Mouse (Mus musculus) thymus, postnatal 36 days (tissue): Measurements from ENCODE around the gene Galnt6.

Source experiments
- DNase-seq, 2 experiments: peaks; one replicate each; pipeline ENCODE4 v3.0.0; 2022; ENCODE audit warnings: mixed read lengths in 2 of 2

Gene Galnt6

DNA sequence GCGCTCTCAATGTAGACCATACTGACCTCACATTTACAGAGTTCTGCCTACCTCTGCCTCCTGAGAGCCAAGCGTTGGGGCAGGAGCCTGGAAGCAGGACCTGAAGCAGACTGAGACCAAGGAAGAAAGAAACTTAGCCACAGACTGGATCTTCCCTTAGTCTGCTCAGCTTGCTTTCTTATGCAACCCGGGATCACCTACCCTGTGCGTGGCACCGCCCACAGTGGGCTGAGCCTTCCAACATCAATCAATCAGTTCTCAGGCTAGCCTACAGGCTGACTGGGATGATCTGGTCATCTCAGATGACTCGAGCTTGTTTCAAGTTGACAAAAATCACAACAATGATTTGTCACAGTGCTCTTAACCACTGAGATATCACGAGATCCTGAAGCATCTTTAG lies 24.9 kb upstream of the Galnt6 start:
- DNase-seq, result no peak

DNA sequence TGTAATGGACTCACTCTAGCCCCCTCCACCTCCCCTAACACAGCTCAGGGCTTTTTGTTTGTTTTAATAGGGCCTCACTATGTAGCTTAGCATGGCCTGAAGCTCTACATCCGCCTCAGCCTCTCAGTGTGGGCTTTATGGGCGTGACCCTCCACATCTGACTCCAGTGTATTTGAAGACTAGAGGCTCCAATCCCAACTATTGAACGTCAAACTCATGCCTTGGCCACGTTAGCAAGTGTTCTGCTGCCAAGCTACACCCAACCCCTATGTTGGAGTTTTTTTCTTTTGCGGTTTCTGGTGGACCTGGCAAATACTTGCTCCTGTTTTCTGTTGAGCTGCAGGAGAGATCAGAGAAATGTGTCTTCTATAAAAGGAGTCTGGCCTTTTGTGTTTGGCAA lies 23.9 kb upstream of the Galnt6 start:
- no peak for DNase-seq

DNA sequence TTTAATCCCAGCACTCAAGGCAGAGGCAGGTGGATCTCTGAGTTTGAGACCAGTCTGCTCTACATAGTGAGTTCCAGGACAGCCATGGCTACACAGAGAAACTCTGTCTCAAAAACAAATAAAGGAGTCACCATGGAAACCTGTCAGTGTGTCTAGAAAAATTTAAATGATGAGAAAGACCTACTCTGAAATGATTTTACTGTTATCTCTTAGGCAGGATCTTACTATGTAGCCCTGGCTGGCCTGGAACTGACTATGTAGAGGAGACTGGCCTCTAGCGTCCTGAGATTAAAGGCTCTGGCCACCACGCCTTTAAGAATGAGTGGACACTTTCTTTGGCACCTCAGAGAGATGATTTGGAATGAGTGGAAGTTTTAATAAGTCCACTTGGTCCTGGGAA lies 23.3 kb upstream of the Galnt6 start:
- DNase-seq, result no peak

DNA sequence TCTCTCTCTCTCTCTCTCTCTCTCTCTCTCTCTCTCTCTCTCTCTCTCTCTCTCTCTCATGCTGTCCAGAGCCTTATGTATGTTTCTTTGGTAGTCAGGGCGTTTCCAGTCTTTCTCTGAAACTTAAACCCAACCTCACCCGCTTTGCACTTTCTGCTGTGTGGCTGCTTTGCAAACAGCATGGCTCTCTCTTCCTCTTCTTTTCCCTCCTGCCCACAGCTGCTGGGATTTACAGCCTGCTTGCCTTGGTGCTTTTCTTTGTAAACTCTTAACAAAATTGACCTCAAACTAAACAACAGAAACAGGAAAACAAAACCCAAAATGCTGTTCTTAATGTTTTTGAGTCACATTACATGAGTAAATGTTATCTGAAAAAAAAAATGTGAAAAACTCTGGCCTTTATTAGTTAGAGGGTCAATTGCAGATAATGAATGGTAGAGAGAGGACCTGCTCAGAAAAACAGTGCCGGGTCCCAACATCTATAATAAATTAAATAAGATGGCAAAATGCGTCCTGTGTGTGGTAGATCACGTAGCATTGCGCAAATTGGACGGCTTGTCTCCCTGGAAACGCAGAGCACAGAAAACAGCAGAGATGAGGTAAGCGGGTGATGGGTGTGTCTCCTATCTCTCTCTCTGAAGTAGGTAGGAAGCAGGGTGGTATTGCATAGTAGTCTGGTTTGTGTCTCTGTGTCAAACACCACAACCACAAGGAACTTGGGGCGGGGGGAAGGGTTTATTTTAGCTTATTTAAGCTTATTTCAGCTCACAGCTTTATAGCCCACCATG lies 20.8 kb upstream of the Galnt6 start:
- peak in 1 of 2 experiments; percentile 18 for DNase-seq

DNA sequence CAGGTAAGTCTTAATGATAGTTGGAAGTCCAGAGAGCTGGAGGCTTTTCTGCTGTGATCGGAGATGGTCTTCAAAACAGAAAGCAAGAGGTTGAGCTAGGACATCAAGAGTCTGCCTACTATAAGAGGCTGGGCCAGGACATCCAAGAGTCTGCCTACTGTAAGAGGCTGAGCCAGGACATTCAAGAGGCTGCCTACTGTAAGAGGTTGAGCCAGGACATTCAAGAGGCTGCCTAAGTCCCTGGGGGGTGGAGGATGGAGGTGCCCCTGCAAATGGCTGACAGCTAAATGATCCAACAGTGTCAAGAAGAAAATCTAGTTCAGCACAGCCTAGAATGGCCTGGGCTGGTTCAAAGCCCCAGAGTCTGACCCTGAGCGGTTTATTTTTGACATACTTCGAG lies 19.4 kb upstream of the Galnt6 start:
- no peak for DNase-seq

DNA sequence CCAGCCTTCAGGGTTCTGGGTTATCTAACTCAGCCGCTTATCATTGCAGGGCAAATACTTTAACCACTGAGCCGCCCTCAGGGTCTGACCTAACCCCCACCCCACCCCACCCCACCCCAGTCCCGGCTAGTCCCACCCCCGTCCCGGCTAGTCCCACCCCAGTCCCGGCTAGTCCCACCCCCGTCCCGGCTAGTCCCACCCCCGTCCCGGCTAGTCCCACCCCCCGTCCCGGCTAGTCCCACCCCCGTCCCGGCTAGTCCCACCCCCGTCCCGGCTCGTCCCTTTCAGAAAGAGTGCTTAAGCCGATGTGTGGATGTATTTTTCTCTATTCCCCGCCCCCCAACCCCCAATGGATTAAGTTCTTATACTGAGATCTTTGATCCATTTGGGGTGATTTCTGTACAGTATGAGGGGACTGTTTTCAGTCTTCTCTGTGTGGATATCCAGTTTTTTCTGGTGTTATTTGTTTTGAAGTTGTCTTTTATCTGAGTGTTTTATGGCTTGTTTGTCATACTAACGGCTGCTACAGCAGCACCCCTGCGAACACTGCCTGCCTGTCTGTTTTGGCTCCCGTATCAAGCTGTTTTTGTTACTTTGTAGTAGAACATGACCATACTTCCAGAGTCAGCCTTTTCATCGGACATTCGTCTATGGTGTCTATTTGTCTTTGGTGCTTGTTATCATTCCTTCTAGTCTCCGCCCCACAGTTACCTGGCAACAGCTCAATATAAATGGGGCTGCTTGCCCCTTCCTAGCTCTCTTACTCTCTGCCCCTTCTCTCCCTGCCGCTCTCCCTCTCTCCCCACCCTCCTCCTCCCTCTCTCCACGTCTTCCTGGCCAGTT lies 18.2 kb upstream of the Galnt6 start:
- DNase-seq, result peak in 1 of 2 experiments; percentile 48

DNA sequence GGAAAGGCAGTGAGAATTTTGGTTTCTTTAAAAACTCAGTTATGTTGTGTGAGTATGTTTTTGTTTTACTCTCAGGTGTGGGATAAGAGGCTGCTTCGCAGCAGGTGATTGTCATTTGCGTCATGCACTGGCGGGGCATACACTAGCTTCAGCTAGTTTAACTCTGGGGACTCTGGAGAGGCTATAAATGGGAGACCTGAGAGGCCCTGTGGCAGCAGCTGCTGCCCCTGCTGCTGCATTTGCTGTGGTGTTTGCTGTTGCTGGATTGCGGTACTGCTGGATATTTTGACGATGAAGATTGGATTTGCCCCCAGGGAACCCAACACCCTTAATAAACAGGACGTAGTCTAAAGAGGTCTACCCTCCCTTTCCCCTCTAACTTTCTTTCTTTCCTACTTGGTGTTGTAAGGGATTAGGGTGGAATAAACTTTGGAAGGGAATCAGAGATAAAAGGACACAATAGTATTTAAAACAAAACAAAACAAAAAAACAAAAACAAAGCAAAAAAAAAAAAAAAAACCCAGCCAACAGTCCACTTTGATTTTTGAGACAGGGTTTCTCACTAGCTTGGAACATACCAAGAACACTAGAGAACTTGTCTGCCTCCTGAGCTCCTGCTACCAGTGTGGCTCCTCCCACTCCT lies 17.4 kb upstream of the Galnt6 start:
- DNase-seq, result no peak

DNA sequence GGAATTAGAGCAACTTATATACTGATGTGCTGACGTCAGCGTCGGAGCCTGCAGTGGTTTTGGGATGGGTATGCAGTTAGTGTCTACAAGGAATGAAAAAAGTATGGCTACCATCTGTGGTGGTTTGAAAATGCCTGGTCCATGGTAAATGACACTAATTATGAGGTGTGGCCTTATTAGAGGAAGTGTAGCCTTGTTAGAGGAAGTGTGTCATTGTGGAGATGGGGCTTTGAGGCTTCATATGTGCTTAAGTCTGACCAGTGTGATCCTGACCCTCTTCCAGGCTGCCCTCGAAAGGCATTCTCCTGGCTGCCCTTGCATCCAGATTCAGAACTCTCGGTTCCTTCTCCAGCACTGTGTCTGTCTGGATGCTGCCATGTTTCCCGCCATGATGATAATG lies 14.1 kb upstream of the Galnt6 start:
- DNase-seq, result no peak

DNA sequence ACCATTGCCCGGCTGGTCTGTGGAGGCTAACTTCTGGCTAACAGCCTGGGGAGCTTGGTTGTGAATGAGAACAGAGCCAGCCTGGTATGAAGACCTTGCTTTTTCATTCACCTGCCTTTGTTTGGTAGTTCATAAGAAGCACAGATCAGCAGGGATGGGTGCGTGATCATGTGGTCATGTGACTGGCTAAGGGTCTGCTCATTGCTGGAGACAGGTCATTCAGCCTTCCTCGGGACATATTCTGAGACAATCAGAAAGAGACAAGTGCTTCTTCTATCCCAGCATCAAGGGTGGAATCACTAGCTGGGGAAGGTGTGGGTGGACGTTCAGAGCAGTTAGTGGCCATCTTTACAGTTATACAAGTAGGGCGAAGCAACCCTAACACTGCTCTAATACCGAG lies 10.3 kb upstream of the Galnt6 start:
- DNase-seq, result no peak

DNA sequence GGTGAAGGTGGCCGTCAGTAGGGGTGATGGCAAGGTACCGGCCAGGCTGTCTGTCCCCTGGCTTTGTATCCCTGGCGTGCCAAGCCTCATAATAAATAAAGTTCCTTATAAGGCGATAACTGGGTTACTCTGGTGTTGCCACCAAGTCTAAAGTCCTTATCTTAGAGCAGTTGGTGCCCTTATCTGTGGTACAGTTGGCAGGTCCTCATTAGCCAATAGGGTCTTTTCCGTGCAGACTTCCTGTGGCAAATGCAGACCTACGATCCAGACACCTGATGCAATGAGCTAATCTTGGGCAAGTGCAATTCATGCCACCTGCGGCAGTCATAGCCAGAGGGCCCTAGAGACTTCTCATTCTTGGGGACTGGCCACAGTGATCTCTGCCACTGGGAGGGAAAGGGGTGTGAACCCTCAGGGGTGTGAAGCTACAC lies 9.2 kb upstream of the Galnt6 start:
- no peak for DNase-seq

DNA sequence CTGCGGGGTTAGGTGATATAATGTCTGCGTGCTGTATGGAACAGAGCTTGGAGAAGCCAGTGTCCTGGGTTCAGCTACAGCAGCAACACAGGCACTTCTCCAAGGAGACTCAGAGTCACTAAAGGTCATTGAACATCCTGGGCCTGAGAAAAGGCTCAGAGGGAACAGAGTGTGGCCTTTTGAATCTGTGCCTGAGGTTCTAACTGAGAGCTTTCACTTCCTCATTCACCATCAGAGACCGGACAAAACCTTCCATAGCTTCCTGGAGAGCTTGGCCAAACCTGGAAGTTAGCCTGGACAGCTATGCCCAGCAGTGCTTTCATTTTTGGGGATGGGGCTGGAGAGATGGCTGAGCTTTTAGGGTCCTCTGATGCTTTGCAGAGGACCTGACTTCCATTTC lies 8.5 kb upstream of the Galnt6 start:
- no peak for DNase-seq

DNA sequence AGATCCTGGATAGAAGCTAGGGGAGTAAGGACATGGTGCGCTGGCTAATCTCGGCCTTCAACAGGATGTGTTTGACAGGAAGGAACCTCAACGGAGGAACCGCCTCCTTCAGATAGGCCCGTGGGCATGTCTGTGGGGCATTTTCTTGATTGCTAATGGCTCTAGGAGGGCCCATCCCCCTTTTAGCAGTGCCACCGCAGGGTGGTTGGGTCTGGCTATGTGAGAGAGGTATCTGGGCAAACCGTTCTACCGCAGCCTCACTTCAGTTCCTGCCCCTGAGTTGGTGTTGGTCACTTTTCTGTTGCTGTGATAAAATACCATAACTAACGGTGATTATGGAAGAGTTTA lies 6.8 kb upstream of the Galnt6 start:
- no peak for DNase-seq

DNA sequence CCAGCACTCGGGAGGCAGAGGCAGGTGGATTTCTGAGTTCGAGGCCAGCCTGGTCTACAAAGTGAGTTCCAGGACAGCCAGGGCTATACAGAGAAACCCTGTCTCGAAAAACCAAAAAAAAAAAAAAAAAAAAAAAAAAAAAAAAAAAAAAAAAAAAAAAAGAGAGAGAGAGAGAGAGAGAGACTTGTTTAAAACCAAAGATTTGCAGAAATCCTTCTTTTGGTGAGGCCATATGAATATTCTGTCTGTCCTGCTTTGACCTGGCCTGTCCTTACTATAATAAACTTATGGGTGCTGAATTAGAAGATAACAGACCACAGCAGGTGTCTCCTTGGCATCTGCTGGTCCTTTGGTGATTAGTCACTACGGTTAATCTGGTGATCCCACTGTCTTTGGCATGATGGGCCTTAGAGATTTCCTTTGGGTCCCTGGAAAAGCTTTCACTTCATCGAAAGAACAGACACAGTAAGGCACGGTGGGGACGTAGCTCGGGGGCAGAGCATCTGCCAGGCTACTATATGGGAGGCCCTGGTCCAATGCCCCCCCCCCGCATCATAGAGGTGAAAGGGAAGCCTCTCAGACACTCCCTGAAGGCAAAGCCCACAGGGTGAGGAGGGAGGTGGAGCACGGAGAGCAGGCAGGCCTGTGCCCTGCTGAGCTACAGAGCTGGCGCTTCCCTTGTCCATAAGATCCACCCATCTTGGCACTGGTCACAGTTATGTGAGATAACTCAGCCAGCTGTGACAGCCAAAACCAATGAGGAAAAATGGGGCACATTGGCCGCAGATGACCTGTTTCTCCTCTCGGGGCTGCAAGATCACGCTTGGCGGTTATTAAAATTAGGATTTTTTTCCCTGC lies 6.1 kb upstream of the Galnt6 start:
- no peak for DNase-seq

DNA sequence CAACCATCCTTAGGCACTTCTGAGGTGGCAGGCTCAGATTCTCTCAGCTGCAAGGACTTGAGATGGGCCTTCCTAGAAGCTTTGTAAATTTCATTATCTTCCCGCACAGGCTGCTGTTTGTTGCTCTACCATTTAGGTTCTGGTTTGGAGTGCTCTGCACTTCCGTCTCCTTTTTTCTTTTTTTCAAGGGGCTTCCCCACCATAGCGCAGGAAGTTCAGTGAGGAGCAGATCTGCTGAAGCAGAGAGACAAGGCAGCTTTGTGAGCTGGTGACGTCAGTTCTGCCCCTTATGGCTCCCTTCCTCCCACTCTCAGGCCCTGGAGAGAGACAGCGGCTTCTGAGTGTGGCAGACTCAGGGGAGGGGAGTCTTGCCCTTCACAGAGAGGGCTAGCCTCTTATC lies 3.4 kb upstream of the Galnt6 start:
- DNase-seq, result peak; percentile 71 to 85

DNA sequence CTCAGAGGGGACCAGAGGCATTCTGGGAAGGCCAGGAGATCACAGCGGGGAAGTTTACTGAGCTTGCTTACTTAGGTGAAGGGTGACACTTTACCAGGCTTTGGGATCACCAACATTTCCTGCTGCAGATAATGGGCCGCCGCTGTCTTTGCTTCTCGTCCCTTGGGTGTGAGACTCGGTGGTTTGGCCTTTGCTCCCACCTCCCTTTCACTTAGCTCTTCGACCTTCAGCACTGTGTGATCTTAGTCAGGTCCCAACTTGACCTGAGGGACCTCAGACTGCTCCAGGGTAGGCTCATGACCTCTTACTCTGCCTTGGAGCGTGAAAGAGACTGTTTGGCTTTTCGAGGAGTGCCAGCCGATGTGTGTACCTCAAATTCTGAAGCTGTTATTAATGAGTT lies 1.9 kb upstream of the Galnt6 start:
- DNase-seq, result peak in 1 of 2 experiments; percentile 7

DNA sequence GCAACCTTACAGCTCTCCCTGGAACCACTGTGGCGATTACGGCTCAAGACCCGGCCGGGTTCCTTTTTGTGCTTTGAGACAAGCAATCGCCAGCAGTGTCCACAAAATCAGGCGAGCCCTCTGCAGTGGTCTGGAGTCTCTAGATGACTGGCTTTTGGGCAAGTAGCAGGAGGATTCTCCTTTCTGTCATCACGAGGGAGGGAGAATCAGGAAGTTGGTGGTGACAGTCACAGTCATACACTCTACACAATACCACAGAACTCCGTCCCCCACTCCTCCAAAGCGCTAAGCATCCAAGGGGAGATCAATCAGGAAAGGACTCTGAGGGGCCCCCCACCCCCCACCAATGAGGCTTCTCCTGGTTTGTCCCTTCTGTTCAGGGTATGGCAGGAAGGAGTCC lies 590 bp downstream of the Galnt6 start:
- peak in 1 of 2 experiments; percentile 10 for DNase-seq

DNA sequence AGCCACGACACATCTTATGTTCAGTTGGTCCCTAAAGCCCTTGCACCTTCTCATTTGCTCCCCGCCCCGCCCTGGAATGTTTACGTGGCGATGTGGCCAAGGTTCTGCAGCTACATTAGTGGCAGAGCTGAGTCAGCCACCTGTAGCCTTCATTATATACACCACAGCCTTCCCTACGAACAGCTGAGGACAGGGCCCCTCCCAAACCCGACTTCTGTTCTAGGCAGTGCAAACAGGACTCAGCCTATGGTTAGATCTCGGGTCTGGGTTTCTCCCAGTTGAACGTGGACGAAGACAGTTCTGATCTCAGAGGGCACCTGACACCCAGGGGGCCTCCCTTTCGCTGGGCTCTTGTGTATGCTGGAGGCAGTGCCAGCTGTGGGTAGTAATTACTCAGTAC lies 1.3 kb downstream of the Galnt6 start:
- peak in 1 of 2 experiments; percentile 41 for DNase-seq

DNA sequence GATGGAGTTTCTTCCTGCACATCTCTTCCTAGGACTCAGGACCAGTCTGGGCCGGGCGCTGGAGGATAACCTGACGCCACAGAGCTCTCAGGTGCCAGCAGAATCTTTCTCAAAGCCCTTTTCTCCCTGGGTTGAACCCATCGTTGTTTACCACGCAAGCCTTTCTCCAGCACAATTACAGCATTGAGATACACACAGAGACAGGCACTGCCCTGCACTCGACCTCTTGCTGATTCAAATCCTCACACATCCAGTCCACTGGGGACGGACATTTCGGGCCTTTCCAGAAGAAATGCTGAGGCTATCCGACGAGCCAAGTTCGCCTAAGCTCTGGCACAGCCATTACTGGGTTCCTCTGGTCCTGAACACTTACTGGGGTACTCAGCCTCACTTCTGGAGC lies 2.5 kb downstream of the Galnt6 start:
- no peak for DNase-seq

DNA sequence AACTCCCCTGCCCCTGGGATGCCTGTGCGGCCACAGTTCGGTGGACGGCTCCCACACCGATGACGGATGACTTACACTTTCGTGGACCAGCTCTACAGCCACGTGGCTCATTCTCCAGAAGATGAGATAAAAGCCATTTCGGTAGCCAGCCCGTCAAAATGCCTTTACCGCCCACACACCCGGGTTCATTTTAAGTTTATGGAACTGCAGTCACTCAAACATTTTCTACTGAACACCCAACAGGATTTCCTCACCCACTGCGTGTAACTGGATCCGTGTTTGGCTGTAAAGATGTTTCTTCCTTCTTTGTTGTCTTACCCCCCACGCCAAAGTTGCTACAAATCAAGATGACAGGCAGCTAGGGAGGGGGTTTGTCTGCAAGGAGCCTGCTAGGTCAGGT lies 5.7 kb downstream of the Galnt6 start:
- DNase-seq, result peak in 1 of 2 experiments; percentile 20

DNA sequence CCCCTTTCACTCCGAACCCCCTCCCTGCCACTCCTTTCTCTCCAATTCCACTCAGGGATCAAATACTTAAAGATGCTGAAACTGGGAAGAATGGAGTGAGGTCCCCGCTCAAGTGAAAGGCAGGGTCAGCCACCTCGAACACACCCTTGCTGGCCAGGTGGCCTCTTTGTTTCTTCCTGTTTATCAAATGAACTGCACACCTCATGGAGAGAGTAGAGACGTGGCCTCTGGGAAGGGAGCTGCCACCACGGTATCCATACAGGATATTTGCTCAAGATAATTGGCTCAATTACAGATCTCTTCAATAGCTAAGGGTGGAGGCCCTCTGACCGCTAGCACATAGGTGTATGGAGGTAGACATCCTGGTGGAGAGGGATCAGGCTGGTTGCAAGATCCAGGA lies 6.6 kb downstream of the Galnt6 start:
- DNase-seq, result peak in 1 of 2 experiments; percentile 3

DNA sequence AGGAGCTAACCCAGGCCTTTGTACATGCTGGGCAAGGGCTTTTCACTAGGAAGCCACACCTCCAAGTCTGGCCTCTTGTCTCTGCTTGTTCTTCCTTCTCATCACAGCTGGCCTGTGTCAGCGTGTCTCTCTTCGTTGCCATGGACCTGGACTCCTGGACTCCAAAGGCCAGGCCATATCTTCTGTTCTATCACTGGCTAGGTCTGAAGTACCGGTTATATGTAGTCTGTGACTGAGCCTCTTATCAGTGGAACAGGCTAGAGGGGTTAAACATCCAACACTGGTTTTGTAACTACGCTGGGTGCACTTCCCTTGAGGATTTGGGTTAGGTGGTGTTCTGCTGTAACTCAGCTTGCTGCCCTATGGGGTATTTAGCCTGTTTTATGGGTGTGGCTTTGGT lies 7.2 kb downstream of the Galnt6 start:
- DNase-seq, result peak in 1 of 2 experiments; percentile 6

DNA sequence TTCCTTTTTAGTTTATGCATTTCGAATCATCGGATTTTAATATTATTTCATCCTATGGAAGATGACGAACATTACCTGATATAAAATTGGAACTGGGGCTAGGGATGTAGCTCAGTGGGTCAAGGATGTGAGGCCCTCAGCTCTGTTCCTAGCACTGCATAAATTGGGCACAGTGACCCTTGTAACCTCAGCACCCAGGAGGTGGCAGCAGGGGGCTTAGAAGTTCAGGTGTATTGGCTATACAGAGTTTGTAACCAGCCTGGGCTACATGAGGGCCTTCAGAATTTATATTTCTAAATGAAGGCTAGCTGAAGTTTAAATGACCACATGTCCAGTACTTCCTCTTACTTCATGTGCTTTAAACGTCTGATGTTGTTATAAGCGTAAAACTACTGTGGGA lies 7.7 kb downstream of the Galnt6 start:
- DNase-seq, result peak in 1 of 2 experiments; percentile 45

DNA sequence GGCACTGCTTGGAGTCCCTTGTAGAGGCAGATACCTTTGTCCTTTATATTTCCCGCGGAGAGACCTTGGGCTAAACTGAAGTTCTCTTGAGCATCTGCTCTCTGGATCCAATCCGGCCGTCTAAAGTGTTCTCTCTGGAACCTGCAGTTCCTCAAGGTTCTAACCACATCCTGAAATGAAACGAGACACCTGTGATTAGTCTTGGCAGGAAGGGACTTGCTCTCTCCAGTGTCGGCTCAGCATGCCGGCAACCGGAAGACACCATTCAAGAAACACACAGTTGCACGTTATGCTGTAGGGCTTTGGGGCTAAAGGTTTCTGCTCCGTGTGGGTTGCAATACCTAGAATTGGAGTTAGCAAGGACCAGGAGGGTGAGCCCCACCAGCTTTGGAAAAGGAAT lies 9.1 kb downstream of the Galnt6 start:
- peak; percentile 64 to 77 for DNase-seq
